Mouse (Mus musculus): ENCODE data around the gene Aldh1a3. TPM values are rescaled to one million over a fixed set of nuclear protein-coding genes. Genes with fewer than 3 reads are reported as not detected.

The Aldh1a3 gene
- polyA plus RNA-seq, 1 experiment from 2014 or later, result 1.3 TPM

GRCm38 (mm10) chr7:66386411-66386810 is 40.9 kb downstream of the Aldh1a3 start:
- no peak overlapping the region for H3K9ac ChIP-seq (ENCODE audit: low read depth, low read length)
- peaks cover 7% of the 10 kb centered on the region; the same call in 1 of the 2 replicates for H3K27me3 ChIP-seq (ENCODE audit: control insufficient read depth, insufficient read depth, low read length)
- no peak overlapping the region for H3K4me2 ChIP-seq (replicated peaks; ENCODE audit: low read depth, low read length)
- ATAC-seq (ENCODE audit: low FRiP score), result no peak
- DNase-seq (ENCODE audit: low spot score), result no peak
- no peak overlapping the region for H3K27ac ChIP-seq (ENCODE audit: low read depth, low read length)
- H3K4me3 ChIP-seq (ENCODE audit: low read depth, low read length), result no peak overlapping the region
- 94% methylated on average over 6 of the region's 6 CpGs for WGBS
- no peaks in the 10 kb centered on the region for H3K9me3 ChIP-seq (ENCODE audit: control insufficient read depth, low read length)
- no peaks in the 10 kb centered on the region for H3K36me3 ChIP-seq (ENCODE audit: control insufficient read depth, insufficient read depth, low read length)
- 0 out of 2 replicates have a peak, but pooled peaks cover 2% of the 10 kb centered on the region for H3K4me1 ChIP-seq (replicated peaks; ENCODE audit: control insufficient read depth, insufficient read depth, low read length)

DNA sequence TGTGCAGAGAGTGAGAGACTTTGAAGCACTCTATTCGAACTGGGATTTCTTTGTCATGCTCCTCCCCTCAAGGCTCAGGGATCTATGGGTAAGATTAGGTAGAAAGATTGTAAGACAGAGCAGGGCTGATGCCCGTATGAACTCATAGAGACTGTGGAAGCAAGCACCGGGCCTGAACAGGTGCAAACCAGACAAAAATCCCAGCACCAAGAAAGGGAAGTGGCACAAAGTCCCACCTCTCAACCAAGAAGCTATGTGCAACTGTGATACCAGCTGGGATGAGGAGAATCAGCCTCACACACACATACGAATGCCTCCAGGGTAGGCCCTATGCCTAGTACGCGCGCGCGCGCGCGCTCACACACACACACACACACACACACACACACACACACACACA is 41.5 kb downstream of the Aldh1a3 start:
- Histone ChIP-seq H3K27me3 (ENCODE audit: control insufficient read depth, insufficient read depth, low read length) (peaks cover 7% of the 10 kb centered on the region; the same call in 1 of the 2 replicates), H3K4me2 (replicated peaks; ENCODE audit: low read depth, low read length) (no peak overlapping the region), H3K9me3 (ENCODE audit: control insufficient read depth, low read length) (no peaks in the 10 kb centered on the region), H3K36me3 (ENCODE audit: control insufficient read depth, insufficient read depth, low read length) (no peaks in the 10 kb centered on the region), H3K27ac (ENCODE audit: low read depth, low read length) (no peak overlapping the region), H3K9ac (ENCODE audit: low read depth, low read length) (no peak overlapping the region), H3K4me3 (ENCODE audit: low read depth, low read length) (no peak overlapping the region), H3K4me1 (replicated peaks; ENCODE audit: control insufficient read depth, insufficient read depth, low read length) (0 out of 2 replicates have a peak, but pooled peaks cover 2% of the 10 kb centered on the region)
- DNase-seq (ENCODE audit: low spot score) (no peak), ATAC-seq (ENCODE audit: low FRiP score) (no peak)
- 95% methylated on average over 12 of the region's 12 CpGs for WGBS

DNA sequence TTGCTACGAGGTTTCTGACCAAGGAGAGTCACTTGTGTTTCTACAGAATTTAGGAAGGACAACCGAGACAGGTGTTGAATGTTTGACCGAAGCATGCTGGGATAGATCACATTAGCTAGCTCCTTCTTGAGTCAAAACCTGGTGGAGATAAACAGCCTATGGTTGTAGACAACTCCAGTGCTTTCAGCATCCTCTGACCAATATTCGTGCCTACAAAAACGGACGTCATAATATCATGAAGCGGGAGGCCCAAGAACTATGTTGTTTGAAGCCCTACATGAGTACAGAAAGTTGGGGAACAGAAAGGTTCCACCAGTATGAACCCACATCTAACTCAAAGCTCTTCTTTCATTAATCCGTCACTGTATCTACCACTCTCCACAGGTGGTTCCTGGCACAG is 42.4 kb downstream of the Aldh1a3 start:
- DNase-seq (ENCODE audit: low spot score), result no peak
- H3K27me3 ChIP-seq (ENCODE audit: control insufficient read depth, insufficient read depth, low read length), result peaks cover 7% of the 10 kb centered on the region; the same call in 1 of the 2 replicates
- ATAC-seq (ENCODE audit: low FRiP score), result no peak
- H3K27ac ChIP-seq (ENCODE audit: low read depth, low read length), result no peak overlapping the region
- 90% methylated on average over 8 of the region's 8 CpGs for WGBS
- no peaks in the 10 kb centered on the region for H3K9me3 ChIP-seq (ENCODE audit: control insufficient read depth, low read length)
- H3K4me1 ChIP-seq (replicated peaks; ENCODE audit: control insufficient read depth, insufficient read depth, low read length), result 0 out of 2 replicates have a peak, but pooled peaks cover 2% of the 10 kb centered on the region
- no peak overlapping the region for H3K4me2 ChIP-seq (replicated peaks; ENCODE audit: low read depth, low read length)
- no peak overlapping the region for H3K4me3 ChIP-seq (ENCODE audit: low read depth, low read length)
- H3K36me3 ChIP-seq (ENCODE audit: control insufficient read depth, insufficient read depth, low read length), result no peaks in the 10 kb centered on the region
- H3K9ac ChIP-seq (ENCODE audit: low read depth, low read length), result no peak overlapping the region

- H3K9ac ChIP-seq (ENCODE audit: low read depth, low read length), result no peak overlapping the region
- H3K4me1 ChIP-seq (replicated peaks; ENCODE audit: control insufficient read depth, insufficient read depth, low read length), result 0 out of 2 replicates have a peak, but pooled peaks cover 2% of the 10 kb centered on the region
- H3K9me3 ChIP-seq (ENCODE audit: control insufficient read depth, low read length), result no peaks in the 10 kb centered on the region
- DNase-seq (ENCODE audit: low spot score) (no peak), ATAC-seq (ENCODE audit: low FRiP score) (no peak)
- H3K36me3 ChIP-seq (ENCODE audit: control insufficient read depth, insufficient read depth, low read length), result no peaks in the 10 kb centered on the region
- 81% methylated on average over 5 of the region's 5 CpGs for WGBS
- peaks cover 7% of the 10 kb centered on the region; the same call in 1 of the 2 replicates for H3K27me3 ChIP-seq (ENCODE audit: control insufficient read depth, insufficient read depth, low read length)
- no peak overlapping the region for H3K4me3 ChIP-seq (ENCODE audit: low read depth, low read length)
- no peak overlapping the region for H3K27ac ChIP-seq (ENCODE audit: low read depth, low read length)
- H3K4me2 ChIP-seq (replicated peaks; ENCODE audit: low read depth, low read length), result no peak overlapping the region
These were observed 43.1 kb downstream of the Aldh1a3 start for GRCm38 (mm10) chr7:66384213-66384612.

- no peak overlapping the region for H3K9ac ChIP-seq (ENCODE audit: low read depth, low read length)
- no peak overlapping the region for H3K4me2 ChIP-seq (replicated peaks; ENCODE audit: low read depth, low read length)
- H3K4me3 ChIP-seq (ENCODE audit: low read depth, low read length), result no peak overlapping the region
- DNase-seq (ENCODE audit: low spot score) (no peak), ATAC-seq (ENCODE audit: low FRiP score) (no peak)
- H3K4me1 ChIP-seq (replicated peaks; ENCODE audit: control insufficient read depth, insufficient read depth, low read length), result no peaks in the 10 kb centered on the region
- no peaks in the 10 kb centered on the region for H3K36me3 ChIP-seq (ENCODE audit: control insufficient read depth, insufficient read depth, low read length)
- no peaks in the 10 kb centered on the region for H3K9me3 ChIP-seq (ENCODE audit: control insufficient read depth, low read length)
- no peaks in the 10 kb centered on the region for H3K27me3 ChIP-seq (ENCODE audit: control insufficient read depth, insufficient read depth, low read length)
- no peak overlapping the region for H3K27ac ChIP-seq (ENCODE audit: low read depth, low read length)
- WGBS, result 87% methylated on average over 10 of the region's 10 CpGs
These were observed 50.8 kb downstream of the Aldh1a3 start for GRCm38 (mm10) chr7:66376560-66376959.

DNA sequence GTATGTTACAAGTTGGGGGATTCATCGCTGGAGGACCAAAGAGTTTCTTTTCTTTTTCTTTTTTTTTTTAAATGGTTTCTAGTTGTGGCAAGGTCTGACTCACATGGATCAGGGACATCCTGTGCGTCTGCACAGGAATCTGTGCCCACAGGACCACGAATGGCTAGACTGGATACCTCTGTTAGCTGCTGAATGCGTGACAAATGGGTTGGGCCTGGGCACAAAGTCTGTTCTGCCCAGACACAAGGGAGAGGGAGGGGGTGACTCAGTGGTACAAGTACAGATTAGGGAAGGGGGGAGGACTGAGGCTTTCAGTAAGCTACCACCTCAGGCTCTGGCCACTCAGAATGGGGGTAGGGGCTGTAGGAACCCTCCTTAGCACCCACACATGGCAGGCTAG is 51.6 kb downstream of the Aldh1a3 start:
- ATAC-seq (ENCODE audit: low FRiP score) (no peak), DNase-seq (ENCODE audit: low spot score) (no peak)
- Histone ChIP-seq H3K27me3 (ENCODE audit: control insufficient read depth, insufficient read depth, low read length) (no peaks in the 10 kb centered on the region), H3K36me3 (ENCODE audit: control insufficient read depth, insufficient read depth, low read length) (no peaks in the 10 kb centered on the region), H3K4me1 (replicated peaks; ENCODE audit: control insufficient read depth, insufficient read depth, low read length) (no peaks in the 10 kb centered on the region), H3K9ac (ENCODE audit: low read depth, low read length) (no peak overlapping the region), H3K4me3 (ENCODE audit: low read depth, low read length) (no peak overlapping the region), H3K27ac (ENCODE audit: low read depth, low read length) (no peak overlapping the region), H3K9me3 (ENCODE audit: control insufficient read depth, low read length) (no peaks in the 10 kb centered on the region), H3K4me2 (replicated peaks; ENCODE audit: low read depth, low read length) (no peak overlapping the region)
- 91% methylated on average over 4 of the region's 4 CpGs for WGBS

GRCm38 (mm10) chr7:66373391-66373790 is 53.9 kb downstream of the Aldh1a3 start:
- H3K4me3 ChIP-seq (ENCODE audit: low read depth, low read length), result no peak overlapping the region
- no peaks in the 10 kb centered on the region for H3K36me3 ChIP-seq (ENCODE audit: control insufficient read depth, insufficient read depth, low read length)
- WGBS, result 88% methylated on average over 3 of the region's 3 CpGs
- ATAC-seq (ENCODE audit: low FRiP score) (no peak), DNase-seq (ENCODE audit: low spot score) (no peak)
- no peak overlapping the region for H3K9ac ChIP-seq (ENCODE audit: low read depth, low read length)
- no peaks in the 10 kb centered on the region for H3K4me1 ChIP-seq (replicated peaks; ENCODE audit: control insufficient read depth, insufficient read depth, low read length)
- H3K9me3 ChIP-seq (ENCODE audit: control insufficient read depth, low read length), result no peaks in the 10 kb centered on the region
- H3K27ac ChIP-seq (ENCODE audit: low read depth, low read length), result no peak overlapping the region
- H3K27me3 ChIP-seq (ENCODE audit: control insufficient read depth, insufficient read depth, low read length), result no peaks in the 10 kb centered on the region
- H3K4me2 ChIP-seq (replicated peaks; ENCODE audit: low read depth, low read length), result no peak overlapping the region

GRCm38 (mm10) chr7:66370970-66371369 is 56.3 kb downstream of the Aldh1a3 start:
- no peak for ATAC-seq (ENCODE audit: low FRiP score)
- H3K4me1 ChIP-seq (replicated peaks; ENCODE audit: control insufficient read depth, insufficient read depth, low read length), result no peaks in the 10 kb centered on the region
- H3K9ac ChIP-seq (ENCODE audit: low read depth, low read length), result no peak overlapping the region
- H3K36me3 ChIP-seq (ENCODE audit: control insufficient read depth, insufficient read depth, low read length), result no peaks in the 10 kb centered on the region
- H3K4me2 ChIP-seq (replicated peaks; ENCODE audit: low read depth, low read length), result no peak overlapping the region
- no peak for DNase-seq (ENCODE audit: low spot score)
- no peaks in the 10 kb centered on the region for H3K27me3 ChIP-seq (ENCODE audit: control insufficient read depth, insufficient read depth, low read length)
- WGBS, result 92% methylated on average over 6 of the region's 6 CpGs
- no peak overlapping the region for H3K27ac ChIP-seq (ENCODE audit: low read depth, low read length)
- H3K9me3 ChIP-seq (ENCODE audit: control insufficient read depth, low read length), result no peaks in the 10 kb centered on the region
- no peak overlapping the region for H3K4me3 ChIP-seq (ENCODE audit: low read depth, low read length)

GRCm38 (mm10) chr7:66369934-66370445 is 57.3 kb downstream of the Aldh1a3 start:
- Histone ChIP-seq H3K27ac (ENCODE audit: low read depth, low read length) (no peak overlapping the region), H3K36me3 (ENCODE audit: control insufficient read depth, insufficient read depth, low read length) (no peaks in the 10 kb centered on the region), H3K4me2 (replicated peaks; ENCODE audit: low read depth, low read length) (no peak overlapping the region), H3K4me1 (replicated peaks; ENCODE audit: control insufficient read depth, insufficient read depth, low read length) (no peaks in the 10 kb centered on the region), H3K27me3 (ENCODE audit: control insufficient read depth, insufficient read depth, low read length) (no peaks in the 10 kb centered on the region), H3K9ac (ENCODE audit: low read depth, low read length) (no peak overlapping the region), H3K4me3 (ENCODE audit: low read depth, low read length) (no peak overlapping the region), H3K9me3 (ENCODE audit: control insufficient read depth, low read length) (no peaks in the 10 kb centered on the region)
- no peak for DNase-seq (ENCODE audit: low spot score)
- WGBS, result 80% methylated on average over 5 of the region's 5 CpGs
- ATAC-seq (ENCODE audit: low FRiP score), result no peak
